Mouse (Mus musculus) forebrain, embryonic 13.5 days (tissue): ENCODE measurements around the gene Slc15a5. TPM values are rescaled to one million over a fixed set of nuclear protein-coding genes. Genes with fewer than 3 reads are reported as not detected.
A peak's percentile ranks its signal among the peaks of the same experiment; 100 is the strongest.

Experiments used
- ATAC-seq: fragments of 200-750 bp; cut with Nextera tagmentation; 2 replicates; pipeline ENCODE4 v1.8.0; 2017
- H3K27ac ChIP-seq: fragments of 300-500 bp; sonication (generic); 2 replicates; pipeline ENCODE4 v1.5.1; 2015; ENCODE audit warnings: inconsistent platforms, mild to moderate bottlenecking, moderate library complexity
- H3K27me3 ChIP-seq: fragments of 300-500 bp; sonication (generic); 2 replicates; pipeline ENCODE4 v1.6.1; 2015; ENCODE audit warnings: mild to moderate bottlenecking, inconsistent platforms
- H3K36me3 ChIP-seq: fragments of 300-500 bp; sonication (generic); 2 replicates; pipeline ENCODE4 v1.6.1; 2015; ENCODE audit warnings: mild to moderate bottlenecking, inconsistent platforms; ENCODE audit not compliant: poor library complexity, severe bottlenecking
- H3K4me1 ChIP-seq: fragments of 300-500 bp; sonication (generic); 2 replicates; pipeline ENCODE4 v1.6.1; 2015; ENCODE audit warnings: inconsistent platforms
- H3K4me2 ChIP-seq: fragments of 300-500 bp; sonication (generic); 2 replicates; pipeline ENCODE4 v1.6.1; 2015; ENCODE audit warnings: inconsistent platforms, mild to moderate bottlenecking, moderate library complexity
- H3K4me3 ChIP-seq: fragments of 300-500 bp; sonication (generic); 2 replicates; pipeline ENCODE4 v1.5.1; 2015; ENCODE audit warnings: mild to moderate bottlenecking, inconsistent platforms
- H3K9ac ChIP-seq: fragments of 300-500 bp; sonication (generic); 2 replicates; pipeline ENCODE4 v1.6.1; 2015; ENCODE audit warnings: mild to moderate bottlenecking, inconsistent platforms
- H3K9me3 ChIP-seq: fragments of 300-500 bp; sonication (generic); replicated peaks from 2 replicates; pipeline ENCODE4 v1.6.1; 2016; ENCODE audit warnings: inconsistent platforms
- WGBS: fragments of 180-500 bp; shearing (Covaris S2); methylation state at CpG from one replicate; pipeline ENCODE4 v1.1.7; 2015; 5-methylcytosine and 5-hydroxymethylcytosine counted together
- polyA plus RNA-seq: library from polyadenylated mRNA; unstranded; fragments of >200 nt; fragmentation: Nextera tagmentation; extraction: Ambion mirVana; gene quantifications from 2 replicates; pipeline ENCODE4 v1.2.1, GENCODE M21; 2015

Gene Slc15a5
- polyA plus RNA-seq, 1 experiment from 2014 or later = not detected

GRCm38 (mm10) chr6:137946520-137946919 is 133.2 kb downstream of the Slc15a5 start:
- no peak overlapping the region for H3K27ac ChIP-seq
- no peaks in the 10 kb centered on the region for H3K4me1 ChIP-seq
- no peak overlapping the region for H3K4me3 ChIP-seq
- no peak overlapping the region for H3K4me2 ChIP-seq
- H3K27me3 ChIP-seq = no peaks in the 10 kb centered on the region
- ATAC-seq = peak; percentile 78; the same call in 1 of the 2 replicates
- WGBS = 57% methylated on average over 10 of the region's 10 CpGs
- no peaks in the 10 kb centered on the region for H3K9me3 ChIP-seq
- no peaks in the 10 kb centered on the region for H3K36me3 ChIP-seq
- H3K9ac ChIP-seq = no peak overlapping the region

- Histone ChIP-seq H3K4me1 (peaks cover 8% of the 10 kb centered on the region), H3K27me3 (no peaks in the 10 kb centered on the region), H3K27ac (no peak overlapping the region), H3K4me3 (no peak overlapping the region), H3K9ac (no peak overlapping the region), H3K36me3 (no peaks in the 10 kb centered on the region), H3K4me2 (no peak overlapping the region), H3K9me3 (no peaks in the 10 kb centered on the region)
- 79% methylated on average over 12 of the region's 12 CpGs for WGBS
- ATAC-seq = no peak
These were observed 139.1 kb downstream of the Slc15a5 start for GRCm38 (mm10) chr6:137940374-137941218.

- no peak for ATAC-seq
- 96% methylated on average over 5 of the region's 5 CpGs for WGBS
- H3K4me3 ChIP-seq = no peak overlapping the region
These were observed 142.2 kb downstream of the Slc15a5 start for GRCm38 (mm10) chr6:137937541-137937940.

GRCm38 (mm10) chr6:137936268-137936667 is 143.4 kb downstream of the Slc15a5 start:
- no peaks in the 10 kb centered on the region for H3K36me3 ChIP-seq
- no peak for ATAC-seq
- no peak overlapping the region for H3K9ac ChIP-seq
- H3K4me1 ChIP-seq = peaks cover 11% of the 10 kb centered on the region
- H3K4me2 ChIP-seq = no peak overlapping the region
- WGBS = 68% methylated on average over 1 of the region's 1 CpGs
- H3K27me3 ChIP-seq = no peaks in the 10 kb centered on the region
- no peak overlapping the region for H3K4me3 ChIP-seq
- no peak overlapping the region for H3K27ac ChIP-seq
- no peaks in the 10 kb centered on the region for H3K9me3 ChIP-seq

More at GRCm38 (mm10) chr6:137937541-137937940, 142.2 kb downstream of the Slc15a5 start:
- Histone ChIP-seq H3K9ac (no peak overlapping the region), H3K9me3 (no peaks in the 10 kb centered on the region), H3K36me3 (no peaks in the 10 kb centered on the region), H3K4me2 (no peak overlapping the region), H3K27ac (no peak overlapping the region), H3K4me1 (peaks cover 11% of the 10 kb centered on the region), H3K27me3 (no peaks in the 10 kb centered on the region)

GRCm38 (mm10) chr6:137935857-137936256 is 143.9 kb downstream of the Slc15a5 start:
- no peaks in the 10 kb centered on the region for H3K36me3 ChIP-seq
- H3K27me3 ChIP-seq = no peaks in the 10 kb centered on the region
- H3K4me3 ChIP-seq = no peak overlapping the region
- no peaks in the 10 kb centered on the region for H3K9me3 ChIP-seq
- H3K4me2 ChIP-seq = no peak overlapping the region
- H3K4me1 ChIP-seq = peaks cover 11% of the 10 kb centered on the region
- H3K27ac ChIP-seq = peak overlapping the region; percentile 55; the same call in 1 of the 2 replicates
- H3K9ac ChIP-seq = no peak overlapping the region
- 73% methylated on average over 7 of the region's 7 CpGs for WGBS
- ATAC-seq = no peak

- Histone ChIP-seq H3K4me1 (peaks cover 11% of the 10 kb centered on the region), H3K36me3 (no peaks in the 10 kb centered on the region), H3K4me2 (no peak overlapping the region), H3K27me3 (no peaks in the 10 kb centered on the region), H3K9me3 (no peaks in the 10 kb centered on the region), H3K4me3 (no peak overlapping the region), H3K27ac (peak overlapping the region; percentile 55), H3K9ac (no peak overlapping the region)
- no peak for ATAC-seq
- WGBS = 54% methylated on average over 8 of the region's 8 CpGs
These were observed 144.4 kb downstream of the Slc15a5 start for GRCm38 (mm10) chr6:137935341-137935740.

- H3K4me1 ChIP-seq = peaks cover 11% of the 10 kb centered on the region
- ATAC-seq = peak; percentile 86
- no peak overlapping the region for H3K4me2 ChIP-seq
- H3K9ac ChIP-seq = no peak overlapping the region
- H3K27ac ChIP-seq = peak overlapping the region; percentile 55
- no peak overlapping the region for H3K4me3 ChIP-seq
- no peaks in the 10 kb centered on the region for H3K9me3 ChIP-seq
- no peaks in the 10 kb centered on the region for H3K27me3 ChIP-seq
- H3K36me3 ChIP-seq = no peaks in the 10 kb centered on the region
- WGBS = 52% methylated on average over 3 of the region's 3 CpGs
These were observed 145.0 kb downstream of the Slc15a5 start for GRCm38 (mm10) chr6:137934545-137935298.

Other genes starting within 250 kb of the Slc15a5 start
- 36.2 and 44.1 TPM in 2 replicates for gene Mgst1, start 60.4 kb upstream of the Slc15a5 start, polyA plus RNA-seq